Mouse (Mus musculus): ENCODE results near the gene Rpgr. TPM values are rescaled to one million over a fixed set of nuclear protein-coding genes. Genes with fewer than 3 reads are reported as not detected.

Rpgr gene
- polyA plus RNA-seq, 1 experiment from 2014 or later: 28.9 TPM

GRCm38 (mm10) chrX:10070689-10071088 lies 146.0 kb downstream of the Rpgr start:
- no peak overlapping the region for H3K27ac ChIP-seq (replicated peaks)
- no peak overlapping the region for H3K4me2 ChIP-seq
- no peaks in the 10 kb centered on the region for H3K36me3 ChIP-seq
- ATAC-seq (ENCODE audit: low FRiP score, low read depth): peak; percentile 89
- no peaks in the 10 kb centered on the region for H3K9me3 ChIP-seq
- no peaks in the 10 kb centered on the region for H3K4me1 ChIP-seq (replicated peaks)
- H3K27me3 ChIP-seq: no peaks in the 10 kb centered on the region
- H3K4me3 ChIP-seq: no peak overlapping the region
- H3K9ac ChIP-seq: no peak overlapping the region
- WGBS: 35% methylated on average over 6 of the region's 6 CpGs

GRCm38 (mm10) chrX:10069405-10069804 lies 147.3 kb downstream of the Rpgr start:
- Histone ChIP-seq H3K9me3 (no peaks in the 10 kb centered on the region), H3K27ac (replicated peaks) (no peak overlapping the region), H3K4me1 (replicated peaks) (no peaks in the 10 kb centered on the region), H3K27me3 (no peaks in the 10 kb centered on the region), H3K9ac (no peak overlapping the region), H3K4me2 (no peak overlapping the region), H3K36me3 (no peaks in the 10 kb centered on the region), H3K4me3 (no peak overlapping the region)
- 74% methylated on average over 4 of the region's 4 CpGs for WGBS
- no peak for ATAC-seq (ENCODE audit: low FRiP score, low read depth)

- no peak overlapping the region for H3K4me2 ChIP-seq
- no peak overlapping the region for H3K4me3 ChIP-seq
- H3K9ac ChIP-seq: no peak overlapping the region
- no peaks in the 10 kb centered on the region for H3K36me3 ChIP-seq
- ATAC-seq (ENCODE audit: low FRiP score, low read depth): no peak
- H3K4me1 ChIP-seq (replicated peaks): no peaks in the 10 kb centered on the region
- H3K9me3 ChIP-seq: no peaks in the 10 kb centered on the region
- no peak overlapping the region for H3K27ac ChIP-seq (replicated peaks)
- WGBS: 71% methylated on average over 1 of the region's 1 CpGs
- H3K27me3 ChIP-seq: no peaks in the 10 kb centered on the region
Observed at GRCm38 (mm10) chrX:10063781-10064180, 152.9 kb downstream of the Rpgr start.

GRCm38 (mm10) chrX:10063361-10063760 lies 153.4 kb downstream of the Rpgr start:
- ATAC-seq (ENCODE audit: low FRiP score, low read depth): no peak
- H3K4me2 ChIP-seq: no peak overlapping the region
- no peaks in the 10 kb centered on the region for H3K36me3 ChIP-seq
- H3K27ac ChIP-seq (replicated peaks): no peak overlapping the region
- no peak overlapping the region for H3K4me3 ChIP-seq
- H3K9me3 ChIP-seq: no peaks in the 10 kb centered on the region
- no peaks in the 10 kb centered on the region for H3K4me1 ChIP-seq (replicated peaks)
- H3K27me3 ChIP-seq: no peaks in the 10 kb centered on the region
- 90% methylated on average over 2 of the region's 2 CpGs for WGBS
- H3K9ac ChIP-seq: no peak overlapping the region

GRCm38 (mm10) chrX:10062201-10062600 lies 154.5 kb downstream of the Rpgr start:
- 62% methylated on average over 4 of the region's 4 CpGs for WGBS
- no peaks in the 10 kb centered on the region for H3K9me3 ChIP-seq
- H3K4me1 ChIP-seq (replicated peaks): no peaks in the 10 kb centered on the region
- H3K27ac ChIP-seq (replicated peaks): no peak overlapping the region
- ATAC-seq (ENCODE audit: low FRiP score, low read depth): no peak
- H3K36me3 ChIP-seq: no peaks in the 10 kb centered on the region
- H3K4me3 ChIP-seq: no peak overlapping the region
- H3K9ac ChIP-seq: no peak overlapping the region
- no peaks in the 10 kb centered on the region for H3K27me3 ChIP-seq
- no peak overlapping the region for H3K4me2 ChIP-seq

GRCm38 (mm10) chrX:10034666-10035065 lies 182.1 kb downstream of the Rpgr start:
- H3K27me3 ChIP-seq: no peaks in the 10 kb centered on the region
- H3K9me3 ChIP-seq: no peaks in the 10 kb centered on the region
- ATAC-seq (ENCODE audit: low FRiP score, low read depth): no peak
- no peak overlapping the region for H3K27ac ChIP-seq (replicated peaks)
- H3K9ac ChIP-seq: no peak overlapping the region
- H3K4me1 ChIP-seq (replicated peaks): no peaks in the 10 kb centered on the region
- H3K36me3 ChIP-seq: no peaks in the 10 kb centered on the region
- no peak overlapping the region for H3K4me2 ChIP-seq
- H3K4me3 ChIP-seq: no peak overlapping the region

Other genes starting within 250 kb of the Rpgr start
- gene Srpx, start 99.2 kb downstream of the Rpgr start, polyA plus RNA-seq (2015; fragmentation: Nextera tagmentation; extraction: Ambion mirVana): 2.9 and 3.7 TPM in 2 replicates
- 0.18 TPM in 1 of 2 replicates, not detected in the other for gene Otc, start 35.4 kb upstream of the Rpgr start, polyA plus RNA-seq (2015; fragmentation: Nextera tagmentation; extraction: Ambion mirVana)